Mouse (Mus musculus) common myeloid progenitor, adult 5-6 weeks (primary cell): Measurements from ENCODE around the gene Fcer1g. TPM values are rescaled to one million over a fixed set of nuclear protein-coding genes. Genes with fewer than 3 reads are reported as not detected.
A peak's percentile ranks its signal among the peaks of the same experiment; 100 is the strongest.

ENCODE experiments used
- ATAC-seq: replicated peaks from 2 replicates; pipeline ENCODE4 v1.8.0; 2016; ENCODE audit warnings: low read depth, mild to moderate bottlenecking, moderate TSS enrichment, inconsistent platforms; ENCODE audit not compliant: poor library complexity, severe bottlenecking
- total RNA-seq: library from RNA; stranded (forward); fragments of 200-1000, 187-1606 nt; gene quantifications from 2 replicates; pipeline ENCODE4 v1.2.3, GENCODE M21; 2017

Fcer1g gene
- total RNA-seq, 1 experiment from 2014 or later, result 58.4 TPM

GRCm38 (mm10) chr1:171193093-171193840 lies 40.9 kb downstream of the Fcer1g start:
- ATAC-seq, result no peak

DNA sequence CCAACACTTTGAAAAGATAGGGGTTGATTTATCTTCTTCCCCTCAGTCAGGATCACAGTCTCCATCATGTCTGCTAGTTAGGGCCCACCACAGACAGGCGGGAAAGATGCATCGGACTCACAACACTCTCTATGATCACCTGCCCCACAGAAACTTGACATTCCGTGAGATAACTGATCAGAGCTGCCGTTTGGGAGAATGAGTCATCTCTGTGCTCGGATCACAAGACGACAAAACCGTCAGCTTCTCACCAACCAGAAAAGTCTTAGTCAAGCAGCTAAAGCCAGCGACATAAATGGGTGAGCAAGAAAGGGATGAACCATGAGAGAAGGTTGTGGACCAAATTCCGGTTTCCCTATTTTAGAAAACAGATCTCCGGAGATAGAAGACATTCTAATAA lies 41.9 kb downstream of the Fcer1g start:
- ATAC-seq, result no peak

GRCm38 (mm10) chr1:171190832-171191231 lies 43.3 kb downstream of the Fcer1g start:
- ATAC-seq, result no peak

DNA sequence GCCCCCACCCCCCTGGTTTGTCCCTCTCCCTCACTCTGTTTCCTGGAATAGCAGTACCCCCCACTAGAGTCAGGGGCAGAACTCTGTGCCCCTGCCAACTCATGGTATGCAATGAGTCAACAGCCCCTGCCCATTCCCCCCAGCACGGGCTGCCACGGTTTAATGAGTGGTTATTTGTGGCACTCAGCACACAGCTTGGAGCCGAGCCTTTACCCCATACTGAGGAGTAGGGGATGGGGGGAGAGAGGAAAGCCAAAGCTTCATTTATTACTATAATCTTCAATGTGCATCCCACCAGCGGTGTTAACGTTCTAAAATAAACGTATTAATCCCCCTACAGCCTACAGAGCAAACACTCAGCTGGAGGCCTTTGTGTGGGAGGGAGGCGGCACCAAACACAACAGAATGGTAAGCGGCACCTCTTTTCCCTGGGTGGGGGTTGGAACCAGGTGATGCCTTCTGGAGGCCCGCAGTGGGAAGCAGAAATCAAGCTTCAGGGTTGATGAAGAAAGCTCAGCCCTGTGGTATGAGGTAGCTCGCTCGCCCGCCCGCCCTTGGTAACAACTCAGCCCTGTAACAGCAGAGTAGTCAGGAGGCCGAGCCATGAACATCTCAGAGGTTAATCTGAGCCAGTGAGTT lies 44.6 kb downstream of the Fcer1g start:
- no peak for ATAC-seq

DNA sequence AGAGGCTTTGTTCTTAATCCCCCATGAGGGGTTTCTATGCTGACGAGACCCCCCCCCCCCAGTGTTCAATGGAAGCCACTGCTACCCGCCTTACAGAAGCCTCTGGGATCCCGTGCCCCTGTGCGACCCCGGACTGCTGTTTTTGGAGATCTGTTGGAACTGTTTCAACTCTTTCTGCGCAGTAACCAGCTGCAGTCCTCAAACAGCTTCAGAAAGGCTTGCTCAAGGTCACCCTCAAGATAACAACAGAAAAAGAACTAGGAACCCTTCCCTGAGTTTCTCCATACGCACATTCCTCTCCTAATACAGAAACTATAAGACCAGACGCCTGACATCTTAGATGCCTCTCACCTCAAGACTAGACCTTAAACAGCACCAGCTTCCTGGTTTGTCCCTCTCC lies 45.1 kb downstream of the Fcer1g start:
- no peak for ATAC-seq

GRCm38 (mm10) chr1:171187851-171188700 lies 46.1 kb downstream of the Fcer1g start:
- ATAC-seq, result peak; percentile 59

DNA sequence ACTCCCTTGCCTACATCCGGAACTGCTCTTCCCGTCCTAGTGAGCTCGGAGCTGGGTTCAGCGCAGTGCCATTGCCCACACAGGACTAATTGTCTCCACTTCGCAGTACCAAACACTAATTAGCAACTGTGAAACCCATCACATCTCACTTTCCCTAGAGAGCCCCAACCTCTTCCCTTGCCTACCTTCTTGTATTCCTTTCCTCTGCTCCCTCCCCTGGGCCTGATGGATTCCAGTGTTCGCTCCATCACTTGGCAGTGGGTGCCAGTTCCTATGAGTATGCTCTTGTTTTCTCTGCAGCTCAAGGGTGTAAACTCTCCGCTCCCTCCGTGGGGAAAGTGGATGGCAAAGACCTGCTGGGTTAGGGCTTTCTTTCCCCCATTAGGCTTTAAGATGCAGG lies 48.5 kb downstream of the Fcer1g start:
- no peak for ATAC-seq

DNA sequence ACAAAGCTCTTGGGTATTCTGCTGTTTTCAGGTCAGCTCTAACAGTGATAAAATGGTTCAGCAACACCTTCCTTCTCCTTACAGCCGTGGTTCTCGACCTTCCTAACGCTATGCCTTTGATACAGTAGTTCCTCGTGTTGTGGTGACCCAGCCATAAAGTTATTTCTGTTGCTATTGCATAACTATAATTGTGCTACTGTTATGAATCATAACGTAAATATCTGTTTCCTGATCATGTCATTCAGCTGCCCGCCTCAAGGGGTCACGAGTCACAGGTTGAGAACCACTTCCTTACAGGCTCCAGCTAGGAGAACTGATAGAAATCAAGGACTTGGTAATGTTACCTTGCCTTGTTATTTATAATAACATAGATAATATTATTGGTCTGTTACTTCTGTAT lies 49.9 kb downstream of the Fcer1g start:
- ATAC-seq, result peak; percentile 72

DNA sequence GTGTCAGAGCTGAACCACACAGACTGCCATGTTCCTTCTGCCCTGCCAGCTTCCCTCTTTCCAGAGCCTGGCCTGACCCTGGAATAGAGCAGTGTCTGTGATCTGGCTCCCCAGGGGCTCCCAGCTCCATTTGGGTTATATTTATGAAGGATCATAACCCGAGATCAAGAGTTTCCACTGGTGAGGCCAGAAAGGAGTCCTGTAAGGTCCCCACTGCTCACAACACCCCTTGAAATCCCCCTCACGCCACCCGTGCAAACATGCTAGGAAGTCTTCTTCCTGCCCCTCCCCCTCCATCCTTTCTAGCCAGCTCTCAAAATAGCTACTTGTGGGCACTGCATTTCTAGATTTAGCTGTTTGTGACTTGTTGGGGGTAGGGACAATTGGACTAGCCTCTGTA lies 50.5 kb downstream of the Fcer1g start:
- peak; percentile 37; the same call in 1 of the 2 replicates for ATAC-seq

DNA sequence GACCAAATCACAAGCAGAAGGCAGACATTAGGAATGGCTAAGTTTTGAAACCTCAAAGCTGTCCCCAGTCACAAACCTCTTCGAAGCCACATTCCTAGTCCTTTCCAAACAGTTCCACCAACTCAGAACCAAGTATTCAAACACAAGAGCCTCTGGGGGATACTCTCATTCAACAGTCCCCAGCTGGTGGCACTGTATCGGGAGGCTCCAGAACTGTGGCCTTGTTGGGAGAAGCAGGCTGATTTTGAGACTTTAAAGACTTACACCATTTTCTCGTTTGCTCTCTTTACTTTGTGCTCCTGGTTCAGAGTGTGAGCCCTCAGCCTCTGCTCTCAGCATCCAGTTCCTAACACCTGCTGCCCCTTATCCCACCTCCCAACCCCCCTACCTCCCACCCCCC lies 51.1 kb downstream of the Fcer1g start:
- no peak for ATAC-seq

Other genes with a start within 250 kb of the Fcer1g start
- 1.6 TPM in 1 of 2 replicates, not detected in the other for gene Fcgr4, start 215.4 kb downstream of the Fcer1g start, total RNA-seq
- 7.8 and 15.7 TPM in 2 replicates for gene Fcgr3, start 169.4 kb downstream of the Fcer1g start, total RNA-seq
- 2.1 and 5.3 TPM in 2 replicates for gene Cfap126, start 120.4 kb downstream of the Fcer1g start, total RNA-seq
- gene Sdhc, start 83.8 kb downstream of the Fcer1g start, total RNA-seq, result 56.9 and 71.9 TPM in 2 replicates
- not detected in 2 replicates for gene Mpz, start 83.7 kb downstream of the Fcer1g start, total RNA-seq
- 11.2 and 11.8 TPM in 2 replicates for gene Pcp4l1, start 38.1 kb downstream of the Fcer1g start, total RNA-seq
- 0.32 TPM in 1 of 2 replicates, not detected in the other for gene Nr1i3, start 20.4 kb downstream of the Fcer1g start, total RNA-seq
- gene Tomm40l, start 11.9 kb downstream of the Fcer1g start, total RNA-seq, result 19.0 and 21.5 TPM in 2 replicates
- gene Apoa2, start 9.3 kb downstream of the Fcer1g start, total RNA-seq, result 3.7 TPM in 1 of 2 replicates, not detected in the other
- gene Adamts4, start 16.1 kb upstream of the Fcer1g start, total RNA-seq, result not detected in 2 replicates
- gene Ndufs2, start 17.0 kb upstream of the Fcer1g start, total RNA-seq, result 198 and 334 TPM in 2 replicates
- gene B4galt3, start 36.0 kb upstream of the Fcer1g start, total RNA-seq, result 11.0 and 32.0 TPM in 2 replicates
- 17.7 and 18.0 TPM in 2 replicates for gene Ppox, start 46.8 kb upstream of the Fcer1g start, total RNA-seq
- 9.9 and 15.7 TPM in 2 replicates for gene Usp21, start 53.6 kb upstream of the Fcer1g start, total RNA-seq
- 45.7 and 81.9 TPM in 2 replicates for gene Ufc1, start 60.7 kb upstream of the Fcer1g start, total RNA-seq
- 16.4 and 25.8 TPM in 2 replicates for gene Dedd, start 94.8 kb upstream of the Fcer1g start, total RNA-seq
- gene Nit1, start 111.3 kb upstream of the Fcer1g start, total RNA-seq, result 43.4 and 49.3 TPM in 2 replicates
- gene Pfdn2, start 111.3 kb upstream of the Fcer1g start, total RNA-seq, result 37.2 and 65.3 TPM in 2 replicates
- gene Klhdc9, start 126.4 kb upstream of the Fcer1g start, total RNA-seq, result 1.1 and 3.9 TPM in 2 replicates
- gene Nectin4, start 135.7 kb upstream of the Fcer1g start, total RNA-seq, result 2.3 and 2.4 TPM in 2 replicates
- gene Arhgap30, start 154.6 kb upstream of the Fcer1g start, total RNA-seq, result 63.0 and 77.8 TPM in 2 replicates
- 47.1 and 48.6 TPM in 2 replicates for gene Usf1, start 176.9 kb upstream of the Fcer1g start, total RNA-seq
- 0.18 and 1.2 TPM in 2 replicates for gene Tstd1, start 184.5 kb upstream of the Fcer1g start, total RNA-seq
- 1.1 and 5.4 TPM in 2 replicates for gene F11r, start 203.2 kb upstream of the Fcer1g start, total RNA-seq